Mouse (Mus musculus): ENCODE measurements at regions not wholly inside any gene's neighbourhood (a gene's known extent, or its start where the extent isn't known, plus 50 kb on each side); places are given as distances from the start of the nearest gene placed in this dataset.

DNA sequence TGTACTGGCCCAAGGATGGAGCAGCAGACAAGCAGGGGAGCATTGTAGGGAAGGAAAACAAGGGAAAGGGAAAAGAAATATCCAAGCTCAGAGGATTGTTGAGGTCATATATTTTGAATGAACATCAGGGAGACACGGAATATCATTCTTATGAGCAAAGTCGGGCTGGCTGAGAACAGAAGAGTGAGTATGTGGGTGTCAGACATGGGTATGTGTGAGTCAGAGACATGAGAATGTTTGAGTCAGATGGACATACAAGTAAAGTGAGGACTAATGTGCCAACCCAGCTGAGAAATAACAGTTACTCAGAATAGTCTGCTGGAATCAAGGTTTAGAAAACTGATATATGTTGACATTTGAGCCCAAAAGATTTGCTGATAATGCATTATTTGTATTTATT lies 1038.9 kb upstream of the Gm597 start:
- peak; percentile 63 for DNase-seq (ENCODE audit: inconsistent ontology term)

Measured in Muller cell, postnatal 12 days (primary cell).